Mouse (Mus musculus) liver, adult 2 months (tissue): ENCODE data around the gene Trmt11.

Experiments used
- CTCF ChIP-seq: fragments of 200-500 bp; IDR thresholded peaks from 2 replicates; pipeline ENCODE4 v1.5.1; 2011; ENCODE audit warnings: low read depth, low read length, control low read depth
- POLR2A ChIP-seq: fragments of 200-500 bp; IDR thresholded peaks from 2 replicates; pipeline ENCODE4 v1.6.1; 2011; ENCODE audit warnings: low read length, control low read depth; ENCODE audit not compliant: insufficient read depth; ENCODE audit errors: extremely low read depth

DNA sequence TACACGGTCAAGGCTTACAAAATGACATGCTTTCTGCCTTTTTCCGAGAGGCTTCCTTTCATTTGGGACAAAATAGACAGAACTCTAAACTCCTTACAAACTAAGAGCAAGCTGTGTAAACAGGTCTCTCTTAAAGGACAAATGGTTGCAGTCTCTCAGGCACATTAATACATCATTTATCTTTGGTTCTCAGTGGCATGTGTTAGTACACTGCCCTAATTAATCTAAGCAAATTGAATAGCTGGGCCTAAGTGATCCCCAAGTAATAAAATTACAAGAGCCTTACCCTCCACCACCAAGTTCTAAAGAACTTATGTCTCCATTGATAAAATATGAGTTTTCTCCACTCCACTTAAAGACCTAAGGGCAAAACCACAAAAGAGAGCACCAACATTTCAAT, 47.1 kb upstream of the Trmt11 start:
- TF ChIP-seq CTCF (no peak), POLR2A (no peak)
